Mouse (Mus musculus) stomach, postnatal 0 days (tissue): Measurements from ENCODE around the gene Tmprss4. TPM values are rescaled to one million over a fixed set of nuclear protein-coding genes. Genes with fewer than 3 reads are reported as not detected.
A peak's percentile ranks its signal among the peaks of the same experiment; 100 is the strongest.

Experiments used
- ATAC-seq: fragments of 200-750 bp; cut with Nextera tagmentation; 2 replicates; pipeline ENCODE4 v1.8.0; 2017; ENCODE audit not compliant: low FRiP score, low TSS enrichment
- DNase-seq: peaks from one replicate; pipeline ENCODE4 v3.0.0-alpha.2; 2016; ENCODE audit warnings: low spot score
- H3K27ac ChIP-seq: fragments of 300-500 bp; sonication (generic); replicated peaks from 2 replicates; pipeline ENCODE4 v1.5.1; 2014; ENCODE audit warnings: mild to moderate bottlenecking, control low read depth
- H3K27me3 ChIP-seq: fragments of 300-500 bp; sonication (generic); 2 replicates; pipeline ENCODE4 v1.6.1; 2014; ENCODE audit warnings: low read length; ENCODE audit not compliant: control insufficient read depth, insufficient read depth
- H3K36me3 ChIP-seq: fragments of 300-500 bp; sonication (generic); 2 replicates; pipeline ENCODE4 v1.6.1; 2014; ENCODE audit warnings: low read length, mixed read lengths; ENCODE audit not compliant: control insufficient read depth, insufficient read depth
- H3K4me1 ChIP-seq: fragments of 300-500 bp; sonication (generic); replicated peaks from 2 replicates; pipeline ENCODE4 v1.6.1; 2014; ENCODE audit warnings: antibody characterized with exemption; ENCODE audit not compliant: control insufficient read depth, insufficient read depth
- H3K4me2 ChIP-seq: fragments of 300-500 bp; sonication (generic); replicated peaks from 2 replicates; pipeline ENCODE4 v1.6.1; 2014; ENCODE audit warnings: low read depth, mild to moderate bottlenecking, control low read depth, moderate library complexity
- H3K4me3 ChIP-seq: fragments of 300-500 bp; sonication (generic); 2 replicates; pipeline ENCODE4 v1.5.1; 2014; ENCODE audit warnings: low read depth, low read length, control low read depth
- H3K9ac ChIP-seq: fragments of 300-500 bp; sonication (generic); 2 replicates; pipeline ENCODE4 v1.6.1; 2014; ENCODE audit warnings: mild to moderate bottlenecking, low read length, control low read depth, mixed read lengths
- H3K9me3 ChIP-seq: fragments of 300-500 bp; sonication (generic); 2 replicates; pipeline ENCODE4 v1.6.1; 2016; ENCODE audit warnings: low read length; ENCODE audit not compliant: control insufficient read depth
- CTCF ChIP-seq: IDR thresholded peaks from 2 replicates; pipeline ENCODE4 v1.5.1; 2016; ENCODE audit warnings: antibody characterized with exemption, low read depth, mild to moderate bottlenecking, moderate library complexity
- EP300 ChIP-seq: optimal IDR thresholded peaks from 2 replicates; pipeline ENCODE3; 2016; ENCODE audit warnings: antibody characterized with exemption
- WGBS: fragments of 180-500 bp; shearing (Covaris S2); extraction: QIAGEN DNeasy Blood & Tissue Kit; methylation state at CpG from one replicate; pipeline ENCODE4 v1.1.7; 2014; 5-methylcytosine and 5-hydroxymethylcytosine counted together
- polyA plus RNA-seq: library from polyadenylated mRNA; unstranded; fragments of >200 nt; fragmentation: Nextera tagmentation; extraction: Ambion mirVana; gene quantifications from 2 replicates; pipeline ENCODE4 v1.2.1, GENCODE M21; 2015

The Tmprss4 gene
- polyA plus RNA-seq, 1 experiment from 2014 or later: 25.3 TPM

GRCm38 (mm10) chr9:45179282-45179681 is 24.6 kb downstream of the Tmprss4 start:
- ATAC-seq: no peak
- no peak for TF ChIP-seq CTCF
- no peak for TF ChIP-seq EP300
- WGBS: 82% methylated on average over 5 of the region's 5 CpGs

GRCm38 (mm10) chr9:45173475-45173874 is 30.4 kb downstream of the Tmprss4 start:
- no peak overlapping the region for H3K4me3 ChIP-seq
- DNase-seq (no peak), ATAC-seq (no peak)
- no peak overlapping the region for H3K27ac ChIP-seq
- no peak overlapping the region for H3K4me2 ChIP-seq
- 58% methylated on average over 3 of the region's 3 CpGs for WGBS
- TF ChIP-seq CTCF (no peak), EP300 (no peak)
- no peaks in the 10 kb centered on the region for H3K27me3 ChIP-seq
- no peaks in the 10 kb centered on the region for H3K36me3 ChIP-seq
- H3K4me1 ChIP-seq: no peaks in the 10 kb centered on the region
- H3K9me3 ChIP-seq: no peaks in the 10 kb centered on the region
- no peak overlapping the region for H3K9ac ChIP-seq

More at GRCm38 (mm10) chr9:45179282-45179681, 24.6 kb downstream of the Tmprss4 start:
- Histone ChIP-seq H3K4me3 (no peak overlapping the region), H3K4me1 (no peaks in the 10 kb centered on the region), H3K9ac (no peak overlapping the region), H3K4me2 (no peak overlapping the region), H3K27ac (no peak overlapping the region), H3K27me3 (no peaks in the 10 kb centered on the region), H3K9me3 (no peaks in the 10 kb centered on the region), H3K36me3 (no peaks in the 10 kb centered on the region)
- no peak for DNase-seq

GRCm38 (mm10) chr9:45171073-45171610 is 32.8 kb downstream of the Tmprss4 start:
- no peak overlapping the region for H3K4me2 ChIP-seq
- no peak overlapping the region for H3K9ac ChIP-seq
- no peaks in the 10 kb centered on the region for H3K36me3 ChIP-seq
- no peaks in the 10 kb centered on the region for H3K9me3 ChIP-seq
- H3K27me3 ChIP-seq: no peaks in the 10 kb centered on the region
- no peak overlapping the region for H3K27ac ChIP-seq
- no peak for TF ChIP-seq EP300
- TF ChIP-seq CTCF: no peak
- no peaks in the 10 kb centered on the region for H3K4me1 ChIP-seq
- no peak overlapping the region for H3K4me3 ChIP-seq
- WGBS: 73% methylated on average over 1 of the region's 1 CpGs
- DNase-seq (no peak), ATAC-seq (peak; percentile 66)

- no peak for TF ChIP-seq EP300
- TF ChIP-seq CTCF: no peak
- Histone ChIP-seq H3K9me3 (0 out of 2 replicates have a peak, but pooled peaks cover 3% of the 10 kb centered on the region), H3K36me3 (no peaks in the 10 kb centered on the region), H3K4me3 (no peak overlapping the region), H3K4me1 (no peaks in the 10 kb centered on the region), H3K4me2 (no peak overlapping the region), H3K27me3 (no peaks in the 10 kb centered on the region), H3K9ac (no peak overlapping the region), H3K27ac (no peak overlapping the region)
- DNase-seq (no peak), ATAC-seq (no peak)
- 89% methylated on average over 5 of the region's 5 CpGs for WGBS
These were observed 33.7 kb downstream of the Tmprss4 start for GRCm38 (mm10) chr9:45170150-45170549.

GRCm38 (mm10) chr9:45167903-45168302 is 36.0 kb downstream of the Tmprss4 start:
- 0 out of 2 replicates have a peak, but pooled peaks cover 3% of the 10 kb centered on the region for H3K9me3 ChIP-seq
- H3K27me3 ChIP-seq: no peaks in the 10 kb centered on the region
- ATAC-seq: no peak
- no peak overlapping the region for H3K4me2 ChIP-seq
- no peak for DNase-seq
- H3K27ac ChIP-seq: no peak overlapping the region
- 70% methylated on average over 5 of the region's 5 CpGs for WGBS
- no peaks in the 10 kb centered on the region for H3K36me3 ChIP-seq
- H3K4me3 ChIP-seq: no peak overlapping the region
- TF ChIP-seq CTCF (no peak), EP300 (no peak)
- H3K4me1 ChIP-seq: no peaks in the 10 kb centered on the region
- H3K9ac ChIP-seq: no peak overlapping the region

GRCm38 (mm10) chr9:45153361-45153760 is 50.5 kb downstream of the Tmprss4 start:
- ATAC-seq: no peak
- Histone ChIP-seq H3K27ac (no peak overlapping the region), H3K4me1 (no peaks in the 10 kb centered on the region), H3K27me3 (no peaks in the 10 kb centered on the region), H3K9me3 (no peaks in the 10 kb centered on the region), H3K4me3 (no peak overlapping the region), H3K36me3 (no peaks in the 10 kb centered on the region), H3K9ac (no peak overlapping the region), H3K4me2 (no peak overlapping the region)
- 58% methylated on average over 7 of the region's 7 CpGs for WGBS
- no peak for DNase-seq
- no peak for TF ChIP-seq CTCF
- no peak for TF ChIP-seq EP300
